Mouse (Mus musculus) lung, postnatal 25 days (tissue): ENCODE data around the gene Fyb.
A peak's percentile ranks its signal among the peaks of the same experiment; 100 is the strongest.
"Not testable (repeated sequence)": the region's sequence is repeated elsewhere in the genome, so short reads cannot be mapped to it uniquely, and the experiment has no call there.

Source experiments
- DNase-seq: peaks from one replicate; pipeline ENCODE4 v3.0.0; 2022; ENCODE audit warnings: low spot score

Fyb gene

DNA sequence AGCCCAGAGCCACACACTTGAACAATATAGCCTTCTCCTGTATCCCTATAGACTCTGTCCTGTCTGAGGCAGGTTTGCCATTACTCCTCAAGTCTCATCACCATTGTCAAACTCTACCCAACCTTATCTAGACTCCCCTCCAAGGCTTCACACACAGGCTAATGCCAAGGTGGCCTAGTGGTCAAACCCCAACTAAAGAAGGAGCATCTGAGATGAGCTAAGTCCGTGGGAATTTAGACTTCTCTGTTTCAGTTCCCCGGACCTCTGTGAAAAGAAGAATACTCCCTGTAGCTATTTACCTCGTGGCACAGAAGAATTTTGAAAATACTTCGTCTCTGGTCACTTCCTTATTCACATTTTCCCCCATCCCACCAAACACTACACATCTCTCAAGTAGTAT, 39.5 kb downstream of the Fyb start:
- DNase-seq, result no peak

DNA sequence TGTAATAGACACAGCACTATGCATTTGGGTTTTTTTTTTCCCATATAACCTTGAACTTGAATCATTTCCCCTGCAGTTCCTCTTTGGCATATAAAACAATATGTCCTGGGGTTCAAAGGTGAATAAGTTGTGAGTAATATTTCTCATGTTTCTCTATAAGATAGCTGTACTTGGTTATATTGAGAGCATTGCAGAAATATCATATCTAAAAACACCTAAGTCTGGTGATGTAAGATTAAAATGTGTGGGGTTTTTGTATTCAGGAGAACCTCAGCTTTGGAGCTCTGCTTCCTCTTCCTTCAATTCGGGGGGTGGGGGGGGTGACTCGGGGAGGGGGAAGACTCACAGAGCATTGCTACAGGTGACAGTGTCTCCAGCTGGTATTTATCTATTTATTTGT, 40.0 kb downstream of the Fyb start:
- DNase-seq, result no peak

DNA sequence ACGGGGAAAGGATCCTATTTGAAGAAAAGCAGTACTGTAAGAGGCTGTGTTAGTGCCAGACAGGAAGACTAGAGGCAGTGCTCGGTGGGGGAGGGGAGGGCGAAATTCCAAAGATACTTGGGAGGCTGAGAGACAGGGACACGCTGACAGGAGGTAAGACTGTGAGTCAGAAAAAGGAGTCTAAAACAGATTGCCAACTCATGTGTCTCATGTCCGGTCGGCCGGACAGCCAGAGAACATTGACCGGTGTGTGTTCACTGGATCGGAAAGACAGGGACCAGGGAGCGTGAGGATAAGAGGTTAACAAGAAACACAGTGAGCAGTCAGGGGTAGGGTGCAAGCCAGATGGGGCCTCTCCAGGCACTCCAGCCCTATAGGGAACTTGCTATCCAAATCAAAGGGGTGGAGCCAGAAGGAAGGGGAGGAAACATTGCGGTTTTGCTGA, 42.3 kb downstream of the Fyb start:
- DNase-seq, result peak; percentile 45

DNA sequence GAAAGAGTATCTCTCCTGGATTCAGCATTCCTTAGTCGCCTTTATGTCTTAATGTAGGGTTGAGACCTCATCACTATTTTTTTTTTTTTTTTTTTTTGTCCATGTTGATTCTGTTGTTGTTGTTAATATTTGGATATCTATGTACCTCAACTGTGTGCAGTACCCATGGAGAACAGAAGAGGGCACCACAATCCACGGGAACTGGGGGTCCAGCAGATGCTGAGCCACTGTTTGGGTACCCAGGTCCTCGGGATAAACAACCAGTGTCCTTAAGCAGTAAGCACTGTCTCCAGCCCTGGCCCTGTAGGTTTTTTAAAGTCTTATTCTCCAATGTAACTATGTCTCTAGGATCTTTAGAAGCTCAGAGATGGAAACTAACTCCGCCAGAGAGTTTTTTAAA, 43.2 kb downstream of the Fyb start:
- no peak for DNase-seq

DNA sequence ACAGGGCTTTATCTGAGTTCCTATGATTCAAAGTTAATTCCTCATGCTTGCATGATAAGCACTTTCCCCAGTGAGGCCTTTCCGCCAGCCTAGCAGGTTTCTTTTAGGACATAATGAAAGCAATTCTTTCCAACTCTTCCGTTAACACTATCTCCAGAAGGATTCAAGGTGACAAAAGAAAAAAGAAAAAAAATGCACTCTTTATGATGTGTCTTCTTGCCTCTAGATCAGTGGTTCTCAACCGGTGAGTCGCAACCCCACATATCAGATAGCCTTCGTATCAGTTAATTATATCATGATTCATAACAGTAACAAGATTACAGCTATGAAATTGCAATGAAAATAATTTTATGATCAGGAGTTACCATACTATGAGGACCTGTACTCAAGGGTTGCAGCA, 45.3 kb downstream of the Fyb start:
- DNase-seq, result no peak

DNA sequence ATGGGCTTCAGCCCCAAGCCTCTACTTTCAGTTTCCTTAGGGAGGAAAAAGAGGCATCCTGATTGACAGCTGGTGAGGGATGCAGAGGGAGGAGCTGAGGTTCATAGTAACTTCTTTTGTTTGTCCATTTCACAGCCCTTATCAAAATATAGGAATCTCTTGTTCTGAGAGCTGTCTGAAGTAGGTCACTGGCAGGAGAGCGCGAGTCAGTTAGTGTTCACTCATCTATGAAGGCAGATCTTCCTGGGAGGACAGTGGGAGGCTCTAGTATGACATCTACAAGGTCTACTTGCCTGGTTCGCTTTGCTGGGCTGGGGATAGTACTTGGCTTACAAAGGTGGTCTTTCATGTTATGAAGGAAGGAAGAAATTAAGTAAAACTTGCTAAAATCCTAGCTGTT, 46.0 kb downstream of the Fyb start:
- no peak for DNase-seq

DNA sequence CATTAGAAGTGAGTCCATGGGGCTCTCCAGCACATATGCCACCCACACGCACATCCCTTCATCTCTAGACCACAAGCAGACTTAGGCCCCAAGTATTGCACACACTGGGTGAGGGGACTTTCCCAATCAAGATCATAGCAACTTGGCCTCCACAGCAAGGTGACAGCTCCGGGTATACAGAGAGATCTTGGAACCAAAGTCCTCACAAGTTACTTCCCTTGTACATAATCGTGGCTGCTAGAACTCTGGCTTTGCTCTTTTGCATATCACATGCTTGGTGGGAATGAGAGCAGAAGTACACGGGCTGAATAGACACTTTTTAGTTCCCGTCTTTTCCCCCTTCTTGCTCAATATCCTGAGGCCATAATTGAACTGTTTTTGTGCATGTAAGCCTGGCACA, 46.4 kb downstream of the Fyb start:
- peak; percentile 33 for DNase-seq

DNA sequence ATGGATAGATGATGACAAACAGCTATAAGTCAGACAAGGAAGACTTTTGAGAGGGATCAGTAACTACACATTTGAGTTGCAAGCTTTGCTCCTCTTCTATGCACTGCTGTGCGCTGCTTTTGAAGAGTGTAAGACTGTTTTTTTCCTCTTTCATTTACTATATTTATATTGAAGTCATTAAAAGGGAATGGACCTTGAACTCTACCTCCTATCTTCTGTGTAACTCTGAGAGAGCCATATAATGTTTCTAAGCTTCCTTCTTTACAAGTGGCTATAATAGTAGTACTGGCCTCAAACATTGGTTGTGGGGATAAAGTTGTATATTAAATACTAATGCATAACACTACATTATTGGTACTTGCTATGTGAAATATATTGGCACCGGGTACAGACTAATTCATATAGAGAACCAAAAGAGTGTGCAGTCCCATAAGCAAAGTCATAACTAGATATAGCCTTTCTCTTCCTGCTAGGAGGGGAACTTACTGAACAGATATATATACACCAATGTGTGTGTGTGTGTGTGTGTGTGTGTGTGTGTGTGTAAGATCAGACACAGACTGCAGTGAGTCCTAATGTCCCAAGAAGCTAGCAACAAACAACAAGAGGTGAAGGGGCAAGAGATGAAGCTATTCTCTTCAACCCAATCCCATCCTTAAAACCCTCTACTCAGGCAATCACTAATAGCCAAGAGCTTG, 47.7 kb downstream of the Fyb start:
- no peak for DNase-seq

DNA sequence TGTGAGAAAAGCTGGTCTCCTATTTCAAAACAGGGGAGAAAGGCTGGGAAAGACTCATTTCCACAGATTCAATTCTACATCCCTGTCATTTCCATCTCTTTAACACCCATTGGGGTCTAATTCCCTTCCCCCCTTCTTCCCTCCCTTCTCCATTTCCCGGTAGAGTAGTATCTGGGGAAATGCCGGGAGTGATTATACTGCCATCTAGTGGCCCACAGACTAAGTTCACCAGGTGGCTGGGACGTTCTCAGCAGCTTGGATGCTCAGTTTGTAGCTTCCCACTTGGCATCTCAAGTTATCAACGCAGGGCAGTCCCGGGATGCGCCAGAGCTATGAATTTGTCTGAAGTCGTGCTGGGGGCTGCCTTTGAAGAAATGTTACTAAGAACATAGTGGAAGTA, 48.2 kb downstream of the Fyb start:
- peak; percentile 66 for DNase-seq

DNA sequence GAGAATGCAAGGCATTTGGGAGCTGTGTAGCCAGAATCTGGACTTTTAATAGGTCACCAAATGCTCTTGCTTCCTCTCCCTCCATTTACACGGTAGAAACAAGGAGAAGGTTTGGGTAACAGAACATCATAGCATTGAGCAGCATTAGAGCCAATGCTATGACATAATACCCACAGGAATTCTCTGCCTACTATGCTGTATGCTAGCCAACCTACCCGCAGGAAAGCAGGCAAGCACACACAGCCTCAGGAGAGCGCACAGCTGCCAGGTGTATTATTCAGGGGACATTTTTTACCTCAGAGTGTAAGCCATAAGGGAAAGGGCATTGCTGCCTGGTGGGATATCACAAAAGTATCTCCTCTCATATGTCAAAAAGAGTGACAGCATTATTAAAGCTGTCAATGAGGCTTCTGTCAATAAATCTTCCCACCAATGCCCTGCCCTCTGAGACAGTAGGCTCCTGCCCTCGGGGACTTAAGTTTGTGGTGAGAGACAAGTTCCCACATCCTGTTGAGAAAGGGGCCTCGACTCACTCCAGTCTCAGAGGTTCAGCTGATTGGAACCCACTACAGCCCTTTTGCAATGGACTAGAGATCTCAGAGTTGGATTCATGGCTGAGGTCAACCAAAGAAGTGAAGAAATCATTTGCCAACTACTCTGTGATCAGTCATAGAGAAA, 51.8 kb downstream of the Fyb start:
- DNase-seq, result peak; percentile 40

DNA sequence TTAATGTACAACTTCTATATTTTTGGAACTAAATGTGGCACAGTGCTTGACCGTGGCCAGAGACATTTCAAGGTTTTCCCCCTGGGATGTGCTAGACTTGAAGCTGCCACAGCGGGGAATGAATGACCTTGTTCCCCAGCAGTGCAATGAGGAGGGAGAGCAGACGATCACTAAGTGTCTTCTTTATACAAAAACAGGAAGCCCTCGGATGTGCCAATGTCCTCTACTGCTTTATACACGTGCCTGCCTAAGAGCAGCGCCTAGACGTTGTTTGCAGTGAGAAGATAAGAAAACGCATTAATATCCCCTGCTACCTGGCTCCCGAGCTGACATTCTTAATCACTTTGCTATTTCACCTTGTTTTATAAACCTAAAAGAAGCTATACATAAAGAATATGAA, 55.3 kb downstream of the Fyb start:
- DNase-seq, result peak; percentile 38

DNA sequence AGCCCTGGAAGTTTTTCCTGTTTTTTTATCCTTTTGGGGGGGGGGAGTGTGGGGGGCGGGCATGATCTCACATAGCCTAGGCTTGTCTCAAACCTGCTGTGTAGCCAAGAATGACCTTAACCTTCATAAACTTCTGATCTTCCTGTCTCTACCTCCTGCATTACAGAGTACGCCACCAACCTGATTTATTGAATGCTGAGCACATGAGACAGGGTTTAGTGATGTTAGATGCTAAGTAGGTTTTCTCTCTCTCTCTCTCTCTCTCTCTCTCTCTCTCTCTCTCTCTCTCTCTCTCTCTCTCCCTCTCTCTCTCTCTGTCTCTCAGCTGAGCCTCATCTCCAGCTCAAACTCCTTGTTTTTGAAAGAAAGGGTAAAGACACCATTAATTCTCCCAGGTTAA, 56.0 kb downstream of the Fyb start:
- DNase-seq, result no peak

DNA sequence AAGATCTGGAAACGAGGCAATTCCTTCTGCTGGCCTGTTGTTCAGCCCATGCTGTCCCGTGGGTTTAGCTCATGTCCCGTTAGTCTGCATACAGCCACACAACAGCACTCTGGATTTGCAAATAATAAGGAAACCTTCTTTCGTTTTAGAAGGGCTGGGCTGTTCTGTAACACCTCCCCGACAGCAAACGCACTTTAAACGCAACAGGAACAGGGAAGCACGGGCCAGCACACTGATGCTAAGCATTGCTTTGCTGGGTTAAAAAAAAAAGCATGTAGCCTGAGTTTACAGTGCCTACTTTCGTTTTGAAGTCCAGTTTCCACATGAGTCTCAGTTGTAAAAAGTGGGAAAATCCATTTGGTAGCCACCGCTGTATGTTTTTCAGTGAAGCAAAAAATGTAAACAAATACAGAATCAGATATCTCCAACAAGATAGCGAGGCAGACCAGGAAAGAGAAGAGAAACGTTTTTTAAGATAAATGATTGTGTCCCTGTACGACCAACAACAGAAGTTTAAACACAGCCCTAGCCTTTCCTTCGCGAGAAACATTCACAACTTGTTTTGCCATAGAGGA, 56.6 kb downstream of the Fyb start:
- DNase-seq, result no peak

DNA sequence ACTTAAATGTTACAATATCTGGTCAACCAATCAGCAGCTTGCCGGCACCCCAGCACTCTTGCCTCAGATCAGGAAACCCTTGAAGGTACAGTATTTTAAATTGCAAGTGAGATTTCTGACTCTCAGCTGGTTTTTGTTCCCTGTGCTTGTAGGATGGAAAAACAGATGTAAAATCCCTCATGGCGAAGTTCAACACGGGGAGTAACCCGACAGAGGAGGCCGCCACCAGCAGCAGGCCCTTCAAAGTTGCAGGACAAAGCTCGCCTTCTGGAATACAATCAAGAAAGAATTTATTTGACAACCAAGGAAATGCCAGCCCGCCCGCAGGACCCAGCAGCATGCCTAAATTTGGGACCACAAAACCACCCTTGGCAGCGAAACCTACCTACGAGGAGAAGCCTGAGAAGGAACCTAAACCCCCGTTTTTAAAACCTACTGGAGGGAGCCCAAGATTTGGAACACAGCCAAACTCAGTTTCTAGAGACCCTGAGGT, 57.2 kb downstream of the Fyb start:
- peak; percentile 38 for DNase-seq

DNA sequence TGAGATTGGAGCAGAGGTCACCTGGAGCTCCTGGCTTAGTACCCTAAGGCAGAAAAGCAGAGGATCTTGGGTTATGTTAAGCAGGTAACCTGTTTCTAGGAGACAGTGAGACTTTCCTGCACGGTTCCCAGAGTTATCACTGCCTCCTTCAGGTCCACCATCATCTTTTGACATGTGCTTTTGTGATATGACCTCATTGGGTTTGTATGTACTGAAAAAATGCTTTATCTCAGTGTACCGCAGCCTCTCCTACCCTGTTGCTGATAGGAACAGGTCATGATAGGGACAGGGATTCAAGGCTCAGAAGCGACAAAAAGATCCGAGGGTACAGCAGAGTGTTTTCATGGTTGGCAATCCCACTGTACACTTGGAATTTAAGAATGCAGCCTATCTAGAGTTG, 62.0 kb downstream of the Fyb start:
- DNase-seq, result no peak

DNA sequence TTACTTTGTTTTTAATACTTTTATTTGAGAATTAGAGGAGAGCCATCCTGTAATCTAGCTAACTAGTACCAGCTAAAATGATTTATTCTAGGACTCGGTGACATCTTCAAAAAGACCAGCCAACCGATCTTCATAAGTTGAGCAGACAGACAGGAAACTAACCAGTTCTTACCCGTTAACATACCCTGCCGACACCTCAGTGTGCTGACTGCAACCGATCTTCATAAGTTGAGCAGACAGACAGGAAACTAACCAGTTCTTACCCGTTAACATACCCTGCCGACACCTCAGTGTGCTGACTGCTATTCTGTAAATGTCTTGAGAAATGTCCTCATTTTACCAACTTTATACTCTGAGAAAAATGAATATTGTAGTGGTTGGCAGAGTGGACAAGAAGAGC, 63.7 kb downstream of the Fyb start:
- DNase-seq, result not testable (repeated sequence)

DNA sequence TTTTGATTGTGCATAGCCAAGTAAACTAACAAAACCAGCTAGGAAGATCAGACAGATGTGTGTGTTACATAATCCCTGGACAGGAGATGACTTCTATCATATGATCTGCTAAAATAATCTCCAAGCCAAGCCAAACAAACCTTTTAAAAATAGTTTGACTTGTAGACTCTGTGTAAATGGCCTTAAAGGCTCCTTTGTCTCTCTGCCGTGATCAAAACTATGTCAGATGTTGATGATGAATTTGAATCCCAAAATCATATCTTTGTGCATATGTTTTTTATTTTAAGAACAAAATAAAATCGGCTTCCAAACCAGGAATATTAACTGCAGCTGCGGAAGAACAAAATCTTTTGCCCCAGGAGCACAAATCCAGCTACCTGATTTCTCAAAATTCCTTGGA, 64.9 kb downstream of the Fyb start:
- no peak for DNase-seq

DNA sequence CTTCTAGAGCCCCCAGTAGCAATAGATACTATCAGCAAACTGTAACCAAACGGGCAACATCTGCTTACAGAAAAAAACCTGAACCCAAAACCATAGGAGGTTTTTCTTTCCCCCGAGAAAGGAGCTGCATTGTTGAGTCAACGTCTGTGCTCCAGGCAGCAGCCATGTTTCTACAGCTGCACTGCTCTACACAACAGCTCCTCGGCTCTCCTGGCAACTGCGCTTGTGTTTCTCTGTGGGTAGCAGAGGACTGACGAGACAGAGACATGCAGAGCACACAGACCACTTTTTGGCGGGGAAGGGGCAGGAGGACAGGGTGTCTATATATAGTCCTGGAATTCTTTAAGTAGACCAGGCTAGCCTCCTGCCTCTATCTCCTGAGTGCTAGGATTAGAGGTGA, 65.5 kb downstream of the Fyb start:
- no peak for DNase-seq

DNA sequence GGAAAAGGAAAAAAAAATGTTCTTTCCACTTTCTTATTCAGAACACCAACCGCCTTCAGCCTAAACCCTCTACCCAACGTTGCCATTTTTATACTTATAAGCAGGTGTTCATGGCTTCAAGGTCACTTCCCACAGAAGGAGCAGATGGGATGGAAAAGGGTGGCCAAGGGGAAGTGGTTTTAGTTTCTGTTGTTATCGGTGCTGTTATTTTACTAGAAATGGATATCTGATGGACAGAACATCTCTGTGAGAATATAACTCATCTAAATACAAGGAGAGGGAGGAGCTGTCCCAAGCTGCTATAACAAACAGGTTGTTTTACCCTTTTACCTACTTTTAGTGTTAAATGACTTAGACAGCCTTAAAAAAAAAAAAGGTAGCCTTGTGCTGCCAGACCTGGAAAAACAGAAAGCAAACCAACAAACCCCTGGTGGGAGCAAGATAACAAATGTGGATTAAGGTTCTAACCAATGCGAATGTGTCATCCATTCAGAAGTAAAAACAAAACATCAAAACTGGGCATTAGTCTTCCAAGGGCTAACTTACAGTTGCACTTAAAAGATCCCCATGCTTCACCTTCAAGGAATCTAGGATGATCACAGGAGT, 68.3 kb downstream of the Fyb start:
- no peak for DNase-seq

DNA sequence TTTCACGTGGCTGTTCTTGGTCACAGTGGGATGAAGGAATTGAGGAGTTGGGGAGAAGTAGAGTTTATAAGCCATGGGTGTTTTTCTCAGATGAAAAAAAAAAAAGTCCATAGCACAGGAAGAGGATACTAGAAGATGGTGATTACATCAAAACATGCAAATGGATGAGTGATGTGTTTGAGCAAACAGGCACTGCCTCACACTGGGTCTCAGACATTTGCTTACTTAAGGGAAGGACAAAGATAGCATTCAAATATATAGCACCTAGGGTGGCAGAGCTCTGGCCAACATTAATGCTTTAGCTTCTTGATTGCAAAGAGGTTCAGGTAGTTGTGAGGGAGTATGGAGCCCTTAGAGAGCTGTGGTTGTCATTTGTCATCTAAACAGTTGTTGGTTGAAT, 68.9 kb downstream of the Fyb start:
- DNase-seq, result no peak

DNA sequence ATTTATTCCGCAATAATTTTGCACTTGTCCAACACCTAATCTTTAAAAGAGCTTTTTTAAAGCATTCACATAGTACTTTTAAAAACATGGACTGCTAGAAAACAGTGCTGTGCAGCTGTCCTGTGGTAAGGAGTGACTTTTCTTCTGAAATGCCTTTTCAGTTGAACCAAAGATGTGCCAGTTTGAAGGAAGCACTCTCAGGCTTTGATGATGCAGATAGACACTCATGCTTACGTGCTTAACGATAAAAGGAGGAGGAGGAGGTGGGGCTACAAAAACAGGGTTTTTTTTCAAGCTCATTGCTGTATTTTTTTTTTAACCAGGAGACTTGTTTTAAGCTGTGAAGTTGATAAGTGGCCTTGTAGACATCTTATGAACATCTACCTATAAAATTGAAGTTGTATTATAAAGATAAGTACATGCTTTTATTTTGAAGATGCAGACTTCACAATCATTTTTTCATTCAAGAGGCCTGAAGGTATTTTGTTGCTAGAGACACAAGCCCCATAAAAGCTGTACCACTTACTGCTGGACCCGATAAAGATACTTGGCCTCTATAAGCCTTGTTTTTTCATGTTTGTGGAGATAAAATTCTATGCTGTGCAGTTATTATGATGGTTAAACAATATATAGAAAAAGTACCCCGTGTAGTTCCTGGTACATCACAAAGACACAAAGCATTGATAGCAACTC, 70.1 kb downstream of the Fyb start:
- DNase-seq, result peak; percentile 39

DNA sequence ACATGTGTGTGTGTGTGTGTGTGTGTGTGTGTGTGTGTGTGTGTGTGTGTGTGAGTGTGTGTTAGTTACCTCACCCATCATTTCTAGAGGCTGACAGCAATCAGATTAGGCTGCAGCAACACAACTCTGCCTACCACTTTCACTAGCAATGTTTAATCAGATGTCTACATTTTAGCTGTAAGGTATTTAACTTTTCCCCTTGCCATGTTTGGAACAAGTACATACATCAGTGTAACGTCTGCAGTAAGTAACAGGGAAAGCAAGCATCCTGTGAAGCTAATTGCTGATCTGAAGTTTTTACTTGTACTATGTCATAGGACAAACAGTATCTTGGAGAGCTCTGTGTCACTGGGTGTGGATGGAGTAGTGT, 70.6 kb downstream of the Fyb start:
- DNase-seq, result no peak

DNA sequence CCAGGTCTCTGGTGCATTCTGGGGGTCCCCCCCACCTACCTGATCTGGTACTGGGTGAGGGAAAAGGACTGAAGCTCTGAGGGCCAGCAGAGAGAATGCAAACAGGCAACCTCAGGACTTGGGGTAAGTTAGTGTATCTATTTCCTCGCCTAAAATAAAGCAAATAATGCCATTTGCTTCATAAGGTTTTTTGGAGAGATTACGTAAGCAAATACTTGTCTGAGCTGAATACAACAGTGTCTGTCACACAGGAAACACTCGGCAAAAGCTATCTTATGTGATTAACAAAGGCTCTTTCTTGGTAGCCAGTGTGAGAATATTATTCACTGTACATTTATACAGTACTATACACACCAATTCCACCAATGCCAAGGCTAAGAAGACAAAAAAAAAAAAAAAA, 76.0 kb downstream of the Fyb start:
- no peak for DNase-seq
